Mouse (Mus musculus): ENCODE data around the gene Ccr9.
"Not testable (repeated sequence)": the region's sequence is repeated elsewhere in the genome, so short reads cannot be mapped to it uniquely, and the experiment has no call there.

Ccr9 gene

DNA sequence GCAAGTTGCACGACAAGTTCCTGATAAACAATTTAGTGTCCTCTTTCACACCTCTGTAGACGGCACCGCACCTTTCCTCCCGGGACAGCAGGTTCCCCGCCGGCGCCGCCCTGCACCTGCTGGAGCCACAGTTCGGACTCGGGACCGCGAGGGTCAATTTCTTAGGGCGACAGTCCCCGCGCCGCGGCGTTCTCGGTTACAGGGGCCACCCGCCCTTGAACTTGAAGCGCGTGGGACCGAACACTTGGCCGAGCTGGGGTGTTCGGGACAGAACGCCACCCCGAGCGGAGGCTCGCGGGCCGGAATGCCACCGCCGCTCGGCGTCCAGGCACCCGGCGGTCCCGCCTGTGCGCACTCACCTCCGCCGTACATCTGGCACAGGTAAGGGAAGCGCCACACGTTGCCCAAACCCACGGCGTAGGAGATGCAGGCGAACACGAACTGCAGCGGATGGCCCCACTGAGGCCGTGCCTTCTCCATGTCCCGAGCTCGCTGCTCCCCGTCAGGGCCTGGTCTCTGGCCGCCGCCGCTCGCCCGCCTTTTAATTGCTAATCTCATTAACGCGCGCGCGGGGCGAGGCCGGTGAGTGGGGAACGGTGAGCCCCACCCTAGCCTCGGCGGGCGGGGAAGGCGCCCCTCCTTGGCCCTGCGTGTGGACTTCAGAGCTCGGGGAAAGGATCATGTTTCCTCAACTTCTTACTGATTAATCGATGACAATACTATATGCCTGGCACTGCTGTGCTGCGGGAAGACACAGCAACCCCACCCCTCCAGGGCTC, at the start of gene Ccr9, which contains the start of gene Slc6a20a:
Gene Ccr9 (plus strand): TSS at position 113 of the 779 bp plus-strand sequence.
Gene Slc6a20a (minus strand): TSS at position 559 of the 779 bp plus-strand sequence.
- DNase-seq (ENCODE audit: low read depth, low spot score), result no peak

DNA sequence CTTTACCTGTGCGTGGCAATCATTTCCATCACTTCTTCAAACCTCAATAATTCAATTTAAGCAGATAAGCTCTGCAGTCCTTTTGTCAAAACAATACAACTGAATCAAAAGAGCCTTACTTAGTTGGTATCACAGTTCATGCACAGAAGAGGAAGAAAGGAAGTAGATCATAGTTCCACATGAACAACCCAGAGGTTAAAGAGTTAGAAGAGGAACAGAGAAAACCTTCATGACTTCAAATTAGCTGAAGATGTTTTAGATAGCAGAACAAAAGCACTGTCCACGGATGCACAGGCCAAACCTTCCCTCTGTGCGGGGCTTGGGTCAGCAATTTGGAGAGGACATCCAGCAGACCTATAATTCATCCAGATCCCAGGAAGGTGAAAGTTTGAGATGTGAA, 46.6 kb upstream of the Ccr9 start:
- DNase-seq (ENCODE audit: low read depth, low spot score), result peak; percentile 63

GRCm38 (mm10) chr9:123632281-123632680, 46.0 kb upstream of the Ccr9 start, which contains the start of gene Slc6a20b:
Gene Slc6a20b, minus strand, starts transcription at chr9:123632565.
- DNase-seq (ENCODE audit: low read depth, low spot score), result no peak

DNA sequence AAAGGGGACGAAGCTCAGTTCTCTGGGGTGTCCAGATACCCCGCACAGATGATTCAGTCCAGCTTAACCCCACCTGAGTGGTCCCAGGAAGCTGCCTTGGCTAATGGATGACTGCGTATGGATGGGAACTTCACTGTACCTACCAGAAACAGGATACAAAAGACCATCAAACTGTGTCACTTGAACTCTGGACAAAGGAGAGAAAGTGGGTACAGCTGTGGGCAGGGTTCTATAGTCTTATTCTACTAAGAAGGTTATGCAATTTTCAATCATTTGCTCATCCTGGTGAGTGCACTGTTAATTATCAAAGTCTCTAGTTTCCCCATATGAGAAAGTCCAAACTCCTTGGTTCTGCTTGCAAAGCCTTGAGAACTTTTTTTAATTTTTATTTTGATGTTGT, 45.2 kb upstream of the Ccr9 start:
- no peak for DNase-seq (ENCODE audit: low read depth, low spot score)

DNA sequence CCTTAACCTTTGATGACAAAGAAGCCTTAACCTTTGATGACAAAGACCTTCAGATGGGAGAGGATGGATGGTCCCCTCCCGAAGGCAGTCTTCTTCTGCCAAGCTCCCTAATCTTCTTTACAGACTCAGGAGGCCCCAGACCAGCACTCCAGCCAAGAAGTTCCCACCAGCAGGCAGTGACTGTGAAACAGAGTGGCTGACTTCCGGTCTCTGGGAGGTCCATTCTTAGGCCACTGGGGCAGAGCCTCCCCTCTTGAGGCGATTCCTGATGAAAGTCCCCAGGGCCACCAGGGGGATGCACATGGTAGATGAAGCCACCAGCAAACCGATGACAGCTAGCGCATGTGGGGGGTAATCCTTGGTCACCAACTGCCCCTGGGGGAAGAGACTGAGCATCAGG, 41.5 kb upstream of the Ccr9 start:
- DNase-seq (ENCODE audit: low read depth, low spot score), result no peak

DNA sequence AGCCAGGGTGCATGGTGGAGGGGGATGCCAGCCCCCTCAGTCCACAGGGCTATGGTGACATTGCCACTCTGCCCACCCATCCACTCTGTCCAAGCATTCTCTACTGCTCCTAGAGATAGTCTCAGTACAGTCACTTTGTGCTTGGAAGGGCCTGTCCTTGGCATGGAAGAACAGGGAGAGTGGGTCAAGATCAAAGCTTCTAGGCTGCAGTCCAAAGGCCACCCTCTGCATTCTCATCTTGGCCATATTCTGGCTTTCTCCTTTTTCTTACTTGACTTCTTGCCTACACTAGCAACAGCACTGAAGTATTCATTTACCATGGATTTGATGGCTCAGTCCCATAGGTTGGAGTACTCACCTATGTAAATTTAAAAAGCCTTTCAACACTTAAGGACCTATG, 40.0 kb upstream of the Ccr9 start:
- DNase-seq (ENCODE audit: low read depth, low spot score), result no peak

DNA sequence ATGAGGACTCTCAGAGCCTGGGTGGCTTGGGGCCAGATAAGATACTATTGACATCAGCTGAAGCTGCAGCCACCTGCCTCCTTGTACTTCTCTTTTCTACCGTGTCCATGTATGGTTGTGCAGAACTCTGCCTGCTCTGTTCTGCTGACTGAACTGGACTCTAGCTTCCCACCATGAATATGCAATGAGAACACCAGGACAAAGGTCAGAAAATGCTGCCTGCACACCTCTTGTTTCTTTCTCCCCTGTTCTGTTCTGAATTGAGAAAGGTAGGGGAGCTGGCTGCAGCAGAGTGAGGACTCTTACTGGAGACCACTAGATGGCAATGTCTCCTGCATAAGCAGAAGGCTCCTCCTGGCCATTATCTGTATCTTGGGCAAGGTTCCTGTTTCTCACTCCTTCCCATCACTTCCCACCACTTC, 39.6 kb upstream of the Ccr9 start:
- peak; percentile 59 for DNase-seq (ENCODE audit: low read depth, low spot score)

- no peak for DNase-seq (ENCODE audit: low read depth, low spot score)
These were observed 38.1 kb upstream of the Ccr9 start for GRCm38 (mm10) chr9:123640106-123640505.

DNA sequence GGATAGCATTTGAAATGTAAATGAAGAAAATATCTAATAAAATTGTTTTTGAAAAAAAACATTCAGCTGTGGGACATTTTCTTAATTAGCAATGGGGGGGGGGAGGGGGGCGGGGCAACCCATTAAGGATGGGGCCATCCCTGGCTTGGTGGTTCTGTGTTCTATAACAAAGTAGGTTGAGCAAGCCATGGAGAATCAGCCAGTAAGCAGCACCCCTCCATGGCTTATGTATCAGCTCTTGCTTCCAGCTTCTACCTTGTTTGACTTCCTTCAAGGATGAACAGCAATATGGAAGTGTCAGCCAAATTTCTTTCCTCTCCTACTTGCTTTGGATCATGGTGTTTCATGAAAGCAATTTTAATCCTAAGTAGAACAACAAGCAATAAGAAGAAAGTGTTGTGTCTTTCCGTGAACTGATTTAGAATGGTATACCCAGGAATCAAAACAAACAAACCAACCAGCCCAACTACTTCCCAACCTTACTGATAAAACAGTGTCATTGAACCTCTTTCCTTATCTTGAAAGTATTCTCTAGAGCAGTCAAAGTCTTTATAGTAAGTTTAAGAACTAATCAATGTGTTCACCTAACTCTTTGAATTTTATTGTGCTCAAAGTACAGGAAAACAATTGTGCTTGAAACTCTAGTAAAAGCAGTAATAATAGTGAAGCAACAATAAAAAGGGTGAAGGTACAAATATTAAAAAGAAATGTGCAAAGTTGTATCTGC, 28.3 kb upstream of the Ccr9 start:
- DNase-seq (ENCODE audit: low read depth, low spot score), result no peak

- no peak for DNase-seq (ENCODE audit: low read depth, low spot score)
These were observed 26.9 kb upstream of the Ccr9 start for GRCm38 (mm10) chr9:123651369-123651768.

DNA sequence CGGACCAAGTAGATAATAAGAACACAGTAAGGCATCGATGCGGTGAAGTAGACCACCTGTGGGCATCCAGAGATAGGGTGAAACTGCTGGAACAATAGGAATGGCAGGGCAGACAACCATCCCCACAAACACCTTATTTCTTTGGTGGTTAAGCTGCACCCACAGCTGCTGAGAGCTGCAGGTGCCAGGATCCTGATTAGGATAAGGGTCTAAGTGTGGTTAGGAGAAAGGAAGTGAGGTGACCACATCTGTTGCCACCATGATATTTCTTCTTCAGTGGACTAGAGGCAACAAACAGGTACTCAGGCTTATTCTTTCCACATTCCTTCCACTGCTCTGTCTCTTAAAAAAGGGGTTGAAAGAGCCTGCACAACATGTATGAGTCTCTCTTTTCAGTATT, 20.8 kb upstream of the Ccr9 start:
- DNase-seq (ENCODE audit: low read depth, low spot score), result no peak

- DNase-seq (ENCODE audit: low read depth, low spot score), result no peak
These were observed 19.3 kb upstream of the Ccr9 start for GRCm38 (mm10) chr9:123658981-123659380.

DNA sequence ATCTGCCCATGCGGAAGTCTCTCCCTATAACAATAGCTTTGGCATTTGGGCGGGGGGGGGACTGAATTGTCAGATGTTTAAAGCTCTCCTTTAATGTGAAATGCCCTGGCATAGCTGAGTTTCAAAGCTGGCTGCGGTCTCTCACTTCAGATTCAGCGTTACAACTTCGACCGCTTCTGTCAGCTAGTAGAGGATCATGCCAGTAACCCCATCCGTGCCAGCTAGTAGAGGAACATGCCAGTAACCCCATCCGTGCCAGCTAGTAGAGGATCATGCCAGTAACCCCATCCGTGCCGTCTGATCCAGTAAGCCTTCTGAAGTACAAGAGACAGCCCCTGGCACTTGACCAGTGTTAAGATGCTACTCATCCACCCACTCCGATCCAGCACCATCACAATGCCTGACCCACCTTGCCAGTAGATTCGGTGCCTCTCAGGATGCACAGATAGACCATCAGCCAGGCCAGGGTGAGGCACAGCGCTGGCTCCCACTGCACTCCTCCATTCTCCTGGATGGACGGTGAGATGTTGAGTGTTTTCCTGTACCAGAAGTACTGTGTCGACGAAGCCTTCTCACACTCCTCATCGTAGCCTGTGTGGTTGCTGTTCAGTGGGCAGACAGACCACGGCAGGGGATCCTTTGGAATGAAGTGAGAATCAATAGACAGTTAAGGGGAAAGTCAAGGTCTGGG, 18.1 kb upstream of the Ccr9 start:
- DNase-seq (ENCODE audit: low read depth, low spot score), result not testable (repeated sequence)

GRCm38 (mm10) chr9:123665645-123666044, 12.6 kb upstream of the Ccr9 start:
- peak; percentile 76 for DNase-seq (ENCODE audit: low read depth, low spot score)

DNA sequence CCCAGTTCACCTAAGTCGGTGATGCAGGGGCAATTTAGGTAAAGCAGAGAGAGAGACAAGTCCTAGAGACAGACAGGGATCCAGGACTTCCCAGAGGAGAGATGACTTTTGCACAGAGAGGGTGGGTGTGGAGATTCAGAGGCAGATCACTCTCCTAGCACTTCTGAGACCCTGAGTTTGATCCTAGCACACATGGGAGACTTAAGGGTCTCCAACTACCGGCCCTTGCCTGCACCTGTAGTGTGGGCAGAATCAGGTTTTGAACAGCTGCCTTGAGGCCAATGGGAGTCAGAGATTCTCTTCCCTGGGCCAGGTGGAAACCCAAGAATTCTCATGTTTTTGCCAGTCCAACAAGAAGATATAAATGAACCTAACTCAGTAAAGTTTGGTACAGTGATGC, 959 bp downstream of the Ccr9 start:
- DNase-seq (ENCODE audit: low read depth, low spot score), result no peak

GRCm38 (mm10) chr9:123683704-123684103, 5.5 kb downstream of the Ccr9 start:
- no peak for DNase-seq (ENCODE audit: low read depth, low spot score)

DNA sequence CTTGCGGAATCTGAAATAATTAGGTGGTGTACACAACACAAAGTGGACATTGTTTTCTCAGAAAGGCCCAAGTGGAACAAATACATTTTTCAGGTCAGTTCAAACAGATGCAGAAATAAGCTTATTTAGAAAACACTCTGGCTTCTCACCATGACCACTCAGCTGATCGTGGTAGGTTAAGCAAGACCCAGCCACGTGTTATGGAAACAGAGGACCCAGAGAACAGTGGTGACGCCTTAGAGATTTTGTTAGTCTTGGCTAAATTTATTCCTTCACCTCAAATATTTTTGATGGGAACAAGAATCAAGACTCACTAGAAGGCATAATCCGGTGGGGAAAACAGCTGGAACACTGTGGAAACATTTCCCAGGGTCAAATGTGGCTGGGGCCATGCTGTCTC, 8.0 kb downstream of the Ccr9 start:
- DNase-seq (ENCODE audit: low read depth, low spot score), result no peak

DNA sequence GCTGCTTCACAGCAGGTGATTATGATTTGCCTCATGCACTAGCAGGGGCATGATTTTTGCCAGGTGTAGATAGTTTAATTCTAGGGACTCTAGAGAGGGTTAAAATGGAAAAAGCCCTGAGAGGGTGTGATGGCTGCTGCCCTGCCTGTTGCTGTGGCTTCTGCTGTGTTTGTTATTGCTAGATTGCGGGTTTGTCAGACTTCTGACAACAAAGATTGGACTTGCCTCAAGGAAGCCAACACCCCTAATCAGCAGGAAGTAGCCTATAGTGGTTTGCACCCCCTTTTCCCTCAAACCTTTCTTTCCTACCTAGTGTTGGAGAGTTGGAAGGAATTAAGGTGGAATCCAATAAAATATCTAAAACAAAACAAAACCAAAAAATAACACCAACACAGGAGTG, 10.0 kb downstream of the Ccr9 start:
- DNase-seq (ENCODE audit: low read depth, low spot score), result no peak

DNA sequence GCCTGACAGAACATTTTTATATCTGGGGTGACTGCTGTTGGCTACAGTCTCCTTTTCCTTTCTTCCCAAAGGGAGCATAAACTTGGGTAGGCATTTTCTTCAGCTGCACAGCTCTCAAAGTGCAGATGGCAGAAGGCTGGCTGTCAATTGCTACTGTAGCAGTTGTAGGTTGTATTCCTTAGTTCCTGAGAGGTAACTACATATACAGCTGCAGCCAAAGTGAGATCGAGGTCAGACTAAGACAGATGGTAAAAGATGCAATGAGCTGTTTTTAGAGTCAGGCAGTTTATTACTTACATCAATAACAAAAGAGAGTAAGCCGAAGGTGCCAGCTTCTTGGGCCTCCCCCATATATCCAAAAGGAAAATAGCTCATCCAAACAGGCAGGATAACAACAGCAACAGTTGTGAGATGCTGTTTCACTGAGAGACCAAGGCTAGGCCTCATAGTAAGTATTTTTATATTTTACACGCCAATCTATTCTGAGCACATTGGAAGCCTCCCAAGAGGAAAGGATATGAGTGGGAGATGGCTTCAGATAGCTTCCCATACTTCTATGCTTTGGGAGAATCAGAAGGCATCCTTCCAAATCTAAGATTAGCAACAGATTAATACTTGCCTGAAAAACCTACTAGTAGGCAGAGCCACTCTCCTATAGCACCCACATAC, 17.5 kb downstream of the Ccr9 start:
- no peak for DNase-seq (ENCODE audit: low read depth, low spot score)

- DNase-seq (ENCODE audit: low read depth, low spot score), result no peak
These were observed 23.6 kb downstream of the Ccr9 start for GRCm38 (mm10) chr9:123701822-123702221.

DNA sequence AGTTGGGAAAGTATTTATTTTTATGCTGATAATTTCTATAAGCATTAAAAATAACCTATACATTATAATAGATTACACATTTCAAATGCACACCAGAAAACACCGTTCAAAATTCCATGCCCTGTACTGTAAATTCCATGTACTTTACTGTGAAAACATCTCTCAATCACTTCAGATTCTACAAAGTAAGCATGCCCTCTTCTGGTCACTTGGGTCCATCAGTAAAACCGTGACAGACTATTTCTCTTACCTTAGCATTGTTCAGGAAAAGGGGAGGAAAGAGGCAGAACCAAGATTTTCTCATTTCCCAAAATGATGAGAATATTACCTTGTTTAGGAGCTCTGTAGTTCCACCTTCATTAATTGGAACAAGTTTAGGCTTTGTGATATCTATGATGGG, 31.0 kb downstream of the Ccr9 start:
- DNase-seq (ENCODE audit: low read depth, low spot score), result peak; percentile 24

- DNase-seq (ENCODE audit: low read depth, low spot score), result peak; percentile 28
These were observed 34.9 kb downstream of the Ccr9 start for GRCm38 (mm10) chr9:123713111-123713510.
